ENCODE assay signal across 16 mouse cellular contexts in genomic region chr19:30613150-30613865, GRCm38 (mm10).
"Had no signal": no experiment of that assay in that cellular context is flagged by ENCODE, and none has a peak within 500 bp of the region (broad histone marks: within the 10 kb centered on the region; RNA-seq: fewer than 3 reads in every experiment).

No protein-coding gene starts in this region.

- H3K4me3 ChIP-seq: neural tube, embryonic 13.5 days; neural tube, embryonic 15.5 days; stomach, embryonic 15.5 days had no signal

- H3K36me3 ChIP-seq: neural tube, embryonic 13.5 days; neural tube, embryonic 15.5 days; stomach, embryonic 15.5 days had no signal

- H3K27ac ChIP-seq: neural tube, embryonic 13.5 days; neural tube, embryonic 15.5 days; stomach, embryonic 15.5 days; stomach, postnatal 0 days had no signal

- H3K4me2 ChIP-seq: neural tube, embryonic 13.5 days; neural tube, embryonic 15.5 days; stomach, embryonic 15.5 days had no signal

- H3K4me1 ChIP-seq: neural tube, embryonic 13.5 days; neural tube, embryonic 15.5 days; stomach, embryonic 15.5 days had no signal

- H3K9ac ChIP-seq: neural tube, embryonic 13.5 days; neural tube, embryonic 15.5 days; stomach, embryonic 15.5 days had no signal

- H3K27me3 ChIP-seq: neural tube, embryonic 13.5 days; neural tube, embryonic 15.5 days; stomach, embryonic 15.5 days had no signal

- DNase-seq: retina, postnatal 1 day; right cerebral cortex, adult 18-20 months; right cerebral cortex, postnatal 14 days; right cerebral cortex, postnatal 25 days; right cerebral cortex, postnatal 4 days; spleen, adult 18-20 months; thymus, adult 18-20 months; thymus, adult 2 months; thymus, postnatal 14 days; thymus, postnatal 25 days; thymus, postnatal 36 days; thymus, postnatal 4 days had no signal

- H3K9me3 ChIP-seq: neural tube, embryonic 13.5 days; neural tube, embryonic 15.5 days; stomach, embryonic 15.5 days had no signal
